In the genomic region with DNA sequence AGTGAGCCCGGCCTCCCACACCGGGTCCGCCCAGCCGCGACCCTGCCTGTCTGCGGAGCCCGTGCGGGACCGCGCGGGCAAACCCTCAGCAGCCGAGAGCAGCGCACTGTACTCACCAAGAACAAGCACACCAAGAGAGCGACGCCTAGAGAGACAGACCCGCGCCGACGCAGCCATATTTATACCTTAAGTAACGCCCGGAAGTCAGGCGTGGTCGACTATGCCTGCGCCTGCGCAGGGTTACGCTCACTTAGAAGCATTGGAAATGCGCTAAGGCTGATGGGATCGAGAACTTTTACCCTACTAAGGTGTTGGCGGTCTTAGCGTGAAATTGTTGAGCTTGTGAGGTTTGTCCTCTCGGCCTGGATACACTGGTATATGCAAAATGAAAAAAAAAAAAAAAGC, we compare ENCODE assay signal across 7 mouse cellular contexts. TPM values are rescaled to one million over a fixed set of nuclear protein-coding genes. Genes with fewer than 3 reads are reported as not detected.
A peak's percentile ranks its signal among the peaks of the same experiment; 100 is the strongest.
DNase-seq lines count a peak whose midpoint lies in the region; ATAC-seq lines count a peak whose summit lies in the region.

TSS of gene Rcc1 (minus strand) at position 125 of the 405 bp plus-strand sequence.

- no peaks in the 10 kb centered on the region; the same call in 1 of the 2 replicates for H3K36me3 ChIP-seq in embryonic facial prominence, embryonic 11.5 days (replicated peaks; ENCODE audit: control insufficient read depth, insufficient read depth, low read depth, low read length)
- peaks cover 14% of the 10 kb centered on the region; the same call in 1 of the 2 replicates for H3K36me3 ChIP-seq in limb, embryonic 11.5 days (ENCODE audit: control insufficient read depth, insufficient read depth, low read length)
- H3K36me3 ChIP-seq in midbrain, embryonic 14.5 days (ENCODE audit: control insufficient read depth, insufficient read depth, low read length) = peaks cover 20% of the 10 kb centered on the region

- H3K27ac ChIP-seq in embryonic facial prominence, embryonic 11.5 days (replicated peaks; ENCODE audit: low read depth, low read length) = peak within 1 kb of the TSS; percentile 88
- H3K27ac ChIP-seq in limb, embryonic 11.5 days (replicated peaks; ENCODE audit: low read depth, low read length) = peak within 1 kb of the TSS; percentile 63
- H3K27ac ChIP-seq in midbrain, embryonic 14.5 days (replicated peaks; ENCODE audit: low read depth, low read length) = peak within 1 kb of the TSS; percentile 91

- peak within 1 kb of the TSS; percentile 71 for H3K4me2 ChIP-seq in embryonic facial prominence, embryonic 11.5 days (ENCODE audit: low read depth, low read length)
- peak within 1 kb of the TSS; percentile 82 for H3K4me2 ChIP-seq in limb, embryonic 11.5 days (ENCODE audit: low read depth, severe bottlenecking)
- peak within 1 kb of the TSS; percentile 88 for H3K4me2 ChIP-seq in midbrain, embryonic 14.5 days (ENCODE audit: low read length)

- no peaks in the 10 kb centered on the region for H3K4me1 ChIP-seq in embryonic facial prominence, embryonic 11.5 days (ENCODE audit: control insufficient read depth, insufficient read depth, low read length)
- H3K4me1 ChIP-seq in limb, embryonic 11.5 days (ENCODE audit: control insufficient read depth, insufficient read depth, low read length) = 0 out of 2 replicates have a peak, but pooled peaks cover 4% of the 10 kb centered on the region
- H3K4me1 ChIP-seq in midbrain, embryonic 14.5 days (ENCODE audit: control insufficient read depth, insufficient read depth, low read length) = peaks cover 10% of the 10 kb centered on the region; the same call in 1 of the 2 replicates

- DNase-seq in adrenal gland, postnatal 14 days = peak; percentile 94
- DNase-seq in embryonic facial prominence, embryonic 11.5 days (ENCODE audit: low spot score) = peak; percentile 96
- peak; percentile 99 for DNase-seq in heart, adult 11 months
- DNase-seq in kidney, adult 18-20 months = peak; percentile 96
- peak; percentile 94 for DNase-seq in limb, embryonic 11.5 days (ENCODE audit: low spot score)
- DNase-seq in midbrain, embryonic 14.5 days = peak; percentile 96
- DNase-seq in spleen, adult 18-20 months = peak; percentile 86 to 87

- peak within 1 kb of the TSS; percentile 88 for H3K9ac ChIP-seq in embryonic facial prominence, embryonic 11.5 days (replicated peaks; ENCODE audit: low read length)
- H3K9ac ChIP-seq in limb, embryonic 11.5 days (ENCODE audit: low read length) = peak within 1 kb of the TSS; percentile 84
- H3K9ac ChIP-seq in midbrain, embryonic 14.5 days (replicated peaks; ENCODE audit: low read length) = peak within 1 kb of the TSS; percentile 79

- H3K27me3 ChIP-seq in embryonic facial prominence, embryonic 11.5 days (ENCODE audit: control insufficient read depth, insufficient read depth, low read length) = no peaks in the 10 kb centered on the region
- no peaks in the 10 kb centered on the region for H3K27me3 ChIP-seq in limb, embryonic 11.5 days (ENCODE audit: control insufficient read depth, insufficient read depth, low read length)
- H3K27me3 ChIP-seq in midbrain, embryonic 14.5 days (ENCODE audit: control insufficient read depth, insufficient read depth, low read length) = no peaks in the 10 kb centered on the region

- peak within 1 kb of the TSS; percentile 67 for H3K4me3 ChIP-seq in embryonic facial prominence, embryonic 11.5 days (ENCODE audit: low read depth, low read length)
- peak within 1 kb of the TSS; percentile 57 for H3K4me3 ChIP-seq in limb, embryonic 11.5 days (ENCODE audit: low read depth, low read length)
- peak within 1 kb of the TSS; percentile 73 for H3K4me3 ChIP-seq in midbrain, embryonic 14.5 days (replicated peaks; ENCODE audit: low read depth, low read length)

- no peaks in the 10 kb centered on the region for H3K9me3 ChIP-seq in embryonic facial prominence, embryonic 11.5 days (replicated peaks; ENCODE audit: control insufficient read depth, low read length)
- H3K9me3 ChIP-seq in limb, embryonic 11.5 days (ENCODE audit: control insufficient read depth, low read length) = no peaks in the 10 kb centered on the region
- no peaks in the 10 kb centered on the region for H3K9me3 ChIP-seq in midbrain, embryonic 14.5 days (ENCODE audit: control insufficient read depth, low read length)

- WGBS in embryonic facial prominence, embryonic 11.5 days = 0% methylated on average over 31 of the region's 31 CpGs
- under 1% methylated on average over 31 of the region's 31 CpGs for WGBS in limb, embryonic 11.5 days
- under 1% methylated on average over 31 of the region's 31 CpGs for WGBS in midbrain, embryonic 14.5 days

- peak; percentile 82 for ATAC-seq in embryonic facial prominence, embryonic 11.5 days (replicated peaks; ENCODE audit: insufficient number of reproducible peaks, low FRiP score, low TSS enrichment, low read depth)
- ATAC-seq in limb, embryonic 11.5 days (ENCODE audit: insufficient number of reproducible peaks, low FRiP score, low TSS enrichment, low read depth) = peak; percentile 88
- peak; percentile 84 for ATAC-seq in midbrain, embryonic 14.5 days (ENCODE audit: low FRiP score, low TSS enrichment)

RNA-seq across cellular contexts. Expression of gene Rcc1, which starts in this region (rescaled TPM):
- total RNA-seq in adrenal gland, postnatal 14 days (2021) = 20.6 and 24.9 TPM in 2 replicates
- 60.6 and 61.5 TPM in 2 replicates for polyA plus RNA-seq in embryonic facial prominence, embryonic 11.5 days (2014; fragmentation: Nextera tagmentation; extraction: Ambion mirVana)
- polyA plus RNA-seq in limb, embryonic 11.5 days (2014; fragmentation: Nextera tagmentation; extraction: Ambion mirVana) = 81.0 and 82.2 TPM in 2 replicates
- 26.4 and 28.6 TPM in 2 replicates for polyA plus RNA-seq in midbrain, embryonic 14.5 days (2014; fragmentation: Nextera tagmentation; extraction: Ambion mirVana)

Comparison
In these comparisons a context has a peak if more than half of its experiments do, and no peak if none do; other contexts are left out.
1. Peak in every context shown above with its lines: DNase-seq, ATAC-seq, H3K4me3 ChIP-seq and H3K27ac ChIP-seq.